Mouse (Mus musculus): Measurements from ENCODE around the gene H2al1j. TPM values are rescaled to one million over a fixed set of nuclear protein-coding genes. Genes with fewer than 3 reads are reported as not detected.
"Not testable (repeated sequence)": the region's sequence is repeated elsewhere in the genome, so short reads cannot be mapped to it uniquely, and the experiment has no call there.

H2al1j gene
- polyA plus RNA-seq, 1 experiment from 2014 or later: not detected

GRCm38 (mm10) chrX:11314858-11315257, 12.8 kb upstream of the H2al1j start, which contains the start of gene H2al1f:
Gene H2al1f, plus strand, starts transcription at chrX:11315158.
- H3K36me3 ChIP-seq (replicated peaks; ENCODE audit: insufficient read depth, low read length); H3K4me2 ChIP-seq (ENCODE audit: low read depth, low read length); ATAC-seq; H3K9ac ChIP-seq (replicated peaks); H3K4me1 ChIP-seq (ENCODE audit: insufficient read depth); H3K27me3 ChIP-seq (ENCODE audit: insufficient read depth, low read length); H3K27ac ChIP-seq (ENCODE audit: low read depth); H3K4me3 ChIP-seq (ENCODE audit: low read depth, low read length); DNase-seq; H3K9me3 ChIP-seq (ENCODE audit: low read length): not testable (repeated sequence)
- WGBS (ENCODE audit: insufficient replicate concordance): no CpG with 5 or more reads among the region's 6 CpGs

GRCm38 (mm10) chrX:11317956-11318355, 9.7 kb upstream of the H2al1j start, which contains the start of gene H2al1g:
Gene H2al1g, plus strand, starts transcription at chrX:11318256.
- not testable (repeated sequence) for H3K4me3 ChIP-seq (ENCODE audit: low read depth, low read length); DNase-seq; H3K4me1 ChIP-seq (ENCODE audit: insufficient read depth); H3K9ac ChIP-seq (replicated peaks); H3K36me3 ChIP-seq (replicated peaks; ENCODE audit: insufficient read depth, low read length); H3K27ac ChIP-seq (ENCODE audit: low read depth); H3K4me2 ChIP-seq (ENCODE audit: low read depth, low read length); H3K9me3 ChIP-seq (ENCODE audit: low read length); ATAC-seq; H3K27me3 ChIP-seq (ENCODE audit: insufficient read depth, low read length)
- no CpG with 5 or more reads among the region's 3 CpGs for WGBS (ENCODE audit: insufficient replicate concordance)

DNA sequence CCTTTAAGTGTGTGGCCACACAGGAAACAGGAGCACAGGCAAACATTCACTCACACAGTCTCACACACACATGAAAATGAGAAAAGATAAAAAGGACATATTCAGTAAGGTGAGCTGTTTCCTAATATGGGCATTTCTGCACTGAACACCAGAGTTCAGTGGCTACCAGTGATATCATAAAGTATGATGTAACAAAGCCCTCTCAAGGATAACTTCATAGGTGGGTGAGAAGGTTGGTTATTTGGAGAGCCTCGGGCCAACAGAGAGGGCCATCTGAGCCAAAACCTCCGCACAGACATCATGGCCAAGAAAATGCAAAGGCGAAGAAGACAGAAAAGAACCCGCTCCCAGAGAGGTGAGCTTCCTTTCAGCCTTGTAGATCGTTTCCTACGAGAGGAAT, 6.4 kb upstream of the H2al1j start, which contains the start of gene H2al1h:
TSS of gene H2al1h (plus strand) at position 301 of the 400 bp plus-strand sequence.
- not testable (repeated sequence) for H3K4me1 ChIP-seq (ENCODE audit: insufficient read depth); H3K4me2 ChIP-seq (ENCODE audit: low read depth, low read length); H3K9me3 ChIP-seq (ENCODE audit: low read length); H3K27me3 ChIP-seq (ENCODE audit: insufficient read depth, low read length); DNase-seq; ATAC-seq; H3K9ac ChIP-seq (replicated peaks); H3K27ac ChIP-seq (ENCODE audit: low read depth); H3K4me3 ChIP-seq (ENCODE audit: low read depth, low read length); H3K36me3 ChIP-seq (replicated peaks; ENCODE audit: insufficient read depth, low read length)
- WGBS (ENCODE audit: insufficient replicate concordance): no CpG with 5 or more reads among the region's 6 CpGs

DNA sequence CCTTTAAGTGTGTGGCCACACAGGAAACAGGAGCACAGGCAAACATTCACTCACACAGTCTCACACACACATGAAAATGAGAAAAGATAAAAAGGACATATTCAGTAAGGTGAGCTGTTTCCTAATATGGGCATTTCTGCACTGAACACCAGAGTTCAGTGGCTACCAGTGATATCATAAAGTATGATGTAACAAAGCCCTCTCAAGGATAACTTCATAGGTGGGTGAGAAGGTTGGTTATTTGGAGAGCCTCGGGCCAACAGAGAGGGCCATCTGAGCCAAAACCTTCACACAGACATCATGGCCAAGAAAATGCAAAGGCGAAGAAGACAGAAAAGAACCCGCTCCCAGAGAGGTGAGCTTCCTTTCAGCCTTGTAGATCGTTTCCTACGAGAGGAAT, 3.3 kb upstream of the H2al1j start, which contains the start of gene H2al1i:
TSS of gene H2al1i (plus strand) at position 301 of the 400 bp plus-strand sequence.
- WGBS (ENCODE audit: insufficient replicate concordance): 89% methylated on average over 2 of the region's 5 CpGs
- not testable (repeated sequence) for DNase-seq; H3K4me2 ChIP-seq (ENCODE audit: low read depth, low read length); H3K27me3 ChIP-seq (ENCODE audit: insufficient read depth, low read length); H3K9me3 ChIP-seq (ENCODE audit: low read length); ATAC-seq; H3K9ac ChIP-seq (replicated peaks); H3K27ac ChIP-seq (ENCODE audit: low read depth); H3K36me3 ChIP-seq (replicated peaks; ENCODE audit: insufficient read depth, low read length); H3K4me3 ChIP-seq (ENCODE audit: low read depth, low read length); H3K4me1 ChIP-seq (ENCODE audit: insufficient read depth)

DNA sequence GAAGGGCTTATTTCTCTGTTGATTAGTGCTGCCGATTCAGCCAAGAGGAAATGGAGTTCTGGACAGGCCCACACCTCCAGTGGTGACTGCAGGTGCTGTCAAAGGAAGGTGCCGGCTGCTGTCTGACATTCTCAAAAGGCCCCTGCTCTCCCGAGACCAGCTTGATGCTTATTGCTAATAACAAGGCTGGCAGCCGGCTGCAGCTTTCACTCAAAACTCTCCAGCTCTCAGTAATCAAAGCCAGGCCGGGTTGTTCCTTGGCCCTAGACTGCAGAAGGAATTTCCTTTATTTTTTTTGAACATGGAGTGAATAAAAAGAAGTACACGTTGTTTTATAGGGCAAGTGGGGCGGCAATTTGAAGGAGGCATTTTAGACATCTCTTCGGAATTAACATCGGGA, 18.1 kb downstream of the H2al1j start:
- no peak for ATAC-seq
- no peak for DNase-seq
- no peak overlapping the region for H3K27ac ChIP-seq (ENCODE audit: low read depth)
- 78% methylated on average over 9 of the region's 9 CpGs for WGBS (ENCODE audit: insufficient replicate concordance)
- no peaks in the 10 kb centered on the region for H3K9me3 ChIP-seq (ENCODE audit: low read length)
- H3K9ac ChIP-seq (replicated peaks): no peak overlapping the region
- no peak overlapping the region for H3K4me2 ChIP-seq (ENCODE audit: low read depth, low read length)
- no peaks in the 10 kb centered on the region for H3K36me3 ChIP-seq (replicated peaks; ENCODE audit: insufficient read depth, low read length)
- no peak overlapping the region for H3K4me3 ChIP-seq (ENCODE audit: low read depth, low read length)
- H3K27me3 ChIP-seq (ENCODE audit: insufficient read depth, low read length): no peaks in the 10 kb centered on the region; the same call in 1 of the 2 replicates
- TF ChIP-seq EP300 (IDR thresholded peaks at IDR 0.05; ENCODE audit: low read depth) (no peak), CTCF (IDR thresholded peaks at IDR 0.05; ENCODE audit: low read depth) (no peak)
- H3K4me1 ChIP-seq (ENCODE audit: insufficient read depth): no peaks in the 10 kb centered on the region

DNA sequence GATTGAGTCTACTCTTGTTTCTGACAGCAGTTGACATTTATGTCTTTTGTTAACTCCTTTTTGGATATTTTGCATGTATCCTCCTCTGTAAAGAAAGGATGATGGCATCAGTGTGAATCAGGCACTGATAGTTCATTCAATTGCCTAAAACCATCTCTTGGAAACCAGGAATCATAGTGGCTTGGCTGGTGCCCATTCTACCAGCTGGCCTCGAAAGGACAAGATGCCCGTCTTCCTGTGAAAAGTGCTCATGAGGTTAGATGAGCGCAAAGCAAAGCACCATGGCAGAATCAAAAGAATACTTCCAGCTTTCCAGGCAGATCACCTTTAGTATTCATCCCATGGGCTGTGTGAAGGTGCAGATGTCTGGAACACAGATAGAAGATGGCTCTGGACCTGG, 19.1 kb downstream of the H2al1j start:
- no peaks in the 10 kb centered on the region for H3K36me3 ChIP-seq (replicated peaks; ENCODE audit: insufficient read depth, low read length)
- no peak for ATAC-seq
- no peaks in the 10 kb centered on the region for H3K4me1 ChIP-seq (ENCODE audit: insufficient read depth)
- WGBS (ENCODE audit: insufficient replicate concordance): 80% methylated on average over 3 of the region's 3 CpGs
- H3K4me2 ChIP-seq (ENCODE audit: low read depth, low read length): no peak overlapping the region
- H3K9ac ChIP-seq (replicated peaks): no peak overlapping the region
- no peaks in the 10 kb centered on the region for H3K9me3 ChIP-seq (ENCODE audit: low read length)
- H3K27me3 ChIP-seq (ENCODE audit: insufficient read depth, low read length): no peaks in the 10 kb centered on the region; the same call in 1 of the 2 replicates
- TF ChIP-seq EP300 (IDR thresholded peaks at IDR 0.05; ENCODE audit: low read depth) (no peak), CTCF (IDR thresholded peaks at IDR 0.05; ENCODE audit: low read depth) (no peak)
- no peak for DNase-seq
- H3K4me3 ChIP-seq (ENCODE audit: low read depth, low read length): no peak overlapping the region
- no peak overlapping the region for H3K27ac ChIP-seq (ENCODE audit: low read depth)

DNA sequence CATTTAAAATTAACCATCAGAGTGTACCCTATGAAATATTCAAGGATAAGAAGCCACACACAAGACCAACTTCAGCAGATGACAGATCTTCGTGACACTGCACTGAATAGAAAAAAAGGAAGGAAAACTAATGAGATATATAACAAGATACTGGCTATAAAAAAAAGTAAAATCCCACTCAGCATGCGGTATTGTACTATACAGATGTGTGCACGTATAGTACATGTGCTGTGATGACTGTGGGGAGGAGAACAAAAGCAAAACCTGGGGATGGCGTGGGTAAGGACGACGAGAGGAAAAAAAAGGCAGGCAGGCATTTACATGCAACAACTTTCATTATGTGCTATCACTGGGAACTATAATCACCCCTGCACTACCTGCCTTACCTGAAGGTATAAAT, 33.2 kb downstream of the H2al1j start:
- no peaks in the 10 kb centered on the region for H3K27me3 ChIP-seq (ENCODE audit: insufficient read depth, low read length)
- H3K4me1 ChIP-seq (ENCODE audit: insufficient read depth): no peaks in the 10 kb centered on the region
- TF ChIP-seq EP300 (IDR thresholded peaks at IDR 0.05; ENCODE audit: low read depth) (no peak), CTCF (IDR thresholded peaks at IDR 0.05; ENCODE audit: low read depth) (no peak)
- no peak overlapping the region for H3K9ac ChIP-seq (replicated peaks)
- DNase-seq (no peak), ATAC-seq (no peak)
- no peak overlapping the region for H3K4me3 ChIP-seq (ENCODE audit: low read depth, low read length)
- no peaks in the 10 kb centered on the region for H3K9me3 ChIP-seq (ENCODE audit: low read length)
- H3K4me2 ChIP-seq (ENCODE audit: low read depth, low read length): no peak overlapping the region
- 58% methylated on average over 6 of the region's 6 CpGs for WGBS (ENCODE audit: insufficient replicate concordance)
- H3K27ac ChIP-seq (ENCODE audit: low read depth): no peak overlapping the region
- no peaks in the 10 kb centered on the region for H3K36me3 ChIP-seq (replicated peaks; ENCODE audit: insufficient read depth, low read length)

All from liver, postnatal 0 days (tissue).